Mouse (Mus musculus) forebrain, embryonic 12.5 days (tissue): ENCODE results near the gene Gm14137. TPM values are rescaled to one million over a fixed set of nuclear protein-coding genes. Genes with fewer than 3 reads are reported as not detected.

Experiments
- ATAC-seq: fragments of 200-750 bp; cut with Nextera tagmentation; 2 replicates; pipeline ENCODE4 v1.8.0; 2017; ENCODE audit warnings: moderate TSS enrichment; ENCODE audit not compliant: low FRiP score
- H3K27ac ChIP-seq: fragments of 300-500 bp; sonication (generic); 2 replicates; pipeline ENCODE4 v1.5.1; 2016; ENCODE audit warnings: mild to moderate bottlenecking
- H3K27me3 ChIP-seq: fragments of 300-500 bp; sonication (generic); 2 replicates; pipeline ENCODE4 v1.6.1; 2016; ENCODE audit warnings: mild to moderate bottlenecking
- H3K36me3 ChIP-seq: fragments of 300-500 bp; sonication (generic); replicated peaks from 2 replicates; pipeline ENCODE4 v1.6.1; 2016; ENCODE audit warnings: mild to moderate bottlenecking
- H3K4me1 ChIP-seq: fragments of 300-500 bp; sonication (generic); 2 replicates; pipeline ENCODE4 v1.6.1; 2016
- H3K4me2 ChIP-seq: fragments of 300-500 bp; sonication (generic); 2 replicates; pipeline ENCODE4 v1.6.1; 2016; ENCODE audit warnings: mild to moderate bottlenecking, moderate library complexity
- H3K4me3 ChIP-seq: fragments of 300-500 bp; sonication (generic); replicated peaks from 2 replicates; pipeline ENCODE4 v1.5.1; 2016; ENCODE audit warnings: mild to moderate bottlenecking
- H3K9ac ChIP-seq: fragments of 300-500 bp; sonication (generic); 2 replicates; pipeline ENCODE4 v1.6.1; 2016; ENCODE audit warnings: mild to moderate bottlenecking
- H3K9me3 ChIP-seq: fragments of 300-500 bp; sonication (generic); 2 replicates; pipeline ENCODE4 v1.6.1; 2016
- WGBS: fragments of 180-500 bp; shearing (Covaris S2); methylation state at CpG from one replicate; pipeline ENCODE4 v1.1.7; 2016; 5-methylcytosine and 5-hydroxymethylcytosine counted together
- polyA plus RNA-seq: library from polyadenylated mRNA; unstranded; fragments of >200 nt; fragmentation: Nextera tagmentation; extraction: Ambion mirVana; gene quantifications from 2 replicates; pipeline ENCODE4 v1.2.1, GENCODE M21; 2016

Gm14137 gene
- polyA plus RNA-seq, 1 experiment from 2014 or later: 1.5 TPM

GRCm38 (mm10) chr2:119157836-119158235 is 16.5 kb upstream of the Gm14137 start:
- peaks cover 13% of the 10 kb centered on the region for H3K36me3 ChIP-seq
- H3K9ac ChIP-seq: no peak overlapping the region
- H3K9me3 ChIP-seq: no peaks in the 10 kb centered on the region
- H3K4me3 ChIP-seq: no peak overlapping the region
- ATAC-seq: no peak
- H3K4me2 ChIP-seq: no peak overlapping the region
- H3K27me3 ChIP-seq: 0 out of 2 replicates have a peak, but pooled peaks cover 4% of the 10 kb centered on the region
- H3K27ac ChIP-seq: no peak overlapping the region
- peaks cover 18% of the 10 kb centered on the region for H3K4me1 ChIP-seq

- H3K9ac ChIP-seq: no peak overlapping the region
- ATAC-seq: no peak
- no peak overlapping the region for H3K27ac ChIP-seq
- H3K36me3 ChIP-seq: no peaks in the 10 kb centered on the region
- no peaks in the 10 kb centered on the region for H3K9me3 ChIP-seq
- H3K4me3 ChIP-seq: no peak overlapping the region
- peaks cover 25% of the 10 kb centered on the region for H3K27me3 ChIP-seq
- no peak overlapping the region for H3K4me2 ChIP-seq
- WGBS: 22% methylated on average over 2 of the region's 2 CpGs
- H3K4me1 ChIP-seq: peaks cover 5% of the 10 kb centered on the region
These were observed 13.1 kb upstream of the Gm14137 start for GRCm38 (mm10) chr2:119161247-119161646.

GRCm38 (mm10) chr2:119163135-119163534 is 11.2 kb upstream of the Gm14137 start:
- H3K27ac ChIP-seq: no peak overlapping the region
- WGBS: 73% methylated on average over 3 of the region's 3 CpGs
- H3K9me3 ChIP-seq: no peaks in the 10 kb centered on the region
- H3K27me3 ChIP-seq: peaks cover 44% of the 10 kb centered on the region
- no peak overlapping the region for H3K9ac ChIP-seq
- no peak overlapping the region for H3K4me2 ChIP-seq
- no peak for ATAC-seq
- no peak overlapping the region for H3K4me3 ChIP-seq
- H3K4me1 ChIP-seq: peaks cover 16% of the 10 kb centered on the region
- H3K36me3 ChIP-seq: no peaks in the 10 kb centered on the region

- Histone ChIP-seq H3K27me3 (peaks cover 52% of the 10 kb centered on the region), H3K9ac (no peak overlapping the region)
These were observed 10.3 kb upstream of the Gm14137 start for GRCm38 (mm10) chr2:119163999-119164398.

GRCm38 (mm10) chr2:119165401-119165800 is 8.9 kb upstream of the Gm14137 start:
- Histone ChIP-seq H3K9ac (no peak overlapping the region), H3K4me3 (no peak overlapping the region), H3K4me1 (peaks cover 16% of the 10 kb centered on the region), H3K36me3 (no peaks in the 10 kb centered on the region), H3K4me2 (no peak overlapping the region), H3K27ac (no peak overlapping the region), H3K9me3 (no peaks in the 10 kb centered on the region), H3K27me3 (peaks cover 61% of the 10 kb centered on the region)
- no peak for ATAC-seq

More at GRCm38 (mm10) chr2:119163999-119164398, 10.3 kb upstream of the Gm14137 start:
- no peak overlapping the region for H3K4me2 ChIP-seq
- WGBS: 84% methylated on average over 4 of the region's 4 CpGs
- H3K4me3 ChIP-seq: no peak overlapping the region
- no peaks in the 10 kb centered on the region for H3K9me3 ChIP-seq
- H3K4me1 ChIP-seq: peaks cover 16% of the 10 kb centered on the region
- ATAC-seq: no peak
- no peak overlapping the region for H3K27ac ChIP-seq
- no peaks in the 10 kb centered on the region for H3K36me3 ChIP-seq

GRCm38 (mm10) chr2:119166901-119167865 is 7.1 kb upstream of the Gm14137 start, which contains the start of gene Gchfr:
Gchfr (plus strand) TSS chr2:119167773.
- Histone ChIP-seq H3K27ac (no peak within 1 kb of the TSS), H3K4me2 (peak within 1 kb of the TSS; percentile 91), H3K9me3 (no peaks in the 10 kb centered on the region), H3K4me3 (peak within 1 kb of the TSS; percentile 51), H3K9ac (peak within 1 kb of the TSS; percentile 48), H3K36me3 (no peaks in the 10 kb centered on the region), H3K27me3 (peaks cover 61% of the 10 kb centered on the region), H3K4me1 (peaks cover 19% of the 10 kb centered on the region)
- ATAC-seq: peak; percentile 86
- WGBS: under 1% methylated on average over 60 of the region's 60 CpGs

- H3K27me3 ChIP-seq: peaks cover 61% of the 10 kb centered on the region
- H3K9me3 ChIP-seq: no peaks in the 10 kb centered on the region
- no peaks in the 10 kb centered on the region for H3K36me3 ChIP-seq
- peak overlapping the region; percentile 48 for H3K9ac ChIP-seq
- H3K4me2 ChIP-seq: peak overlapping the region; percentile 91
- H3K27ac ChIP-seq: no peak overlapping the region
- peak; percentile 44; the same call in 1 of the 2 replicates for ATAC-seq
- H3K4me3 ChIP-seq: peak overlapping the region; percentile 51
- WGBS: 2% methylated on average over 26 of the region's 26 CpGs
- H3K4me1 ChIP-seq: peaks cover 25% of the 10 kb centered on the region
These were observed 6.4 kb upstream of the Gm14137 start for GRCm38 (mm10) chr2:119167866-119168256.

- H3K4me1 ChIP-seq: peaks cover 47% of the 10 kb centered on the region
- no peak for ATAC-seq
- H3K4me3 ChIP-seq: no peak overlapping the region
- no peak overlapping the region for H3K4me2 ChIP-seq
- WGBS: 92% methylated on average over 2 of the region's 2 CpGs
- H3K36me3 ChIP-seq: no peaks in the 10 kb centered on the region
- H3K9ac ChIP-seq: no peak overlapping the region
- peaks cover 49% of the 10 kb centered on the region for H3K27me3 ChIP-seq
- no peaks in the 10 kb centered on the region for H3K9me3 ChIP-seq
- no peak overlapping the region for H3K27ac ChIP-seq
These were observed 4.0 kb upstream of the Gm14137 start for GRCm38 (mm10) chr2:119170282-119170681.

GRCm38 (mm10) chr2:119171574-119171973 is 2.7 kb upstream of the Gm14137 start:
- H3K36me3 ChIP-seq: no peaks in the 10 kb centered on the region
- whole genome bisulfite sequencing: 89% methylated on average over 8 of the region's 8 CpGs
- no peak overlapping the region for H3K4me3 ChIP-seq
- H3K27ac ChIP-seq: no peak overlapping the region
- peaks cover 45% of the 10 kb centered on the region for H3K4me1 ChIP-seq
- ATAC-seq: no peak
- no peaks in the 10 kb centered on the region for H3K9me3 ChIP-seq
- no peak overlapping the region for H3K4me2 ChIP-seq
- H3K9ac ChIP-seq: no peak overlapping the region
- H3K27me3 ChIP-seq: peaks cover 37% of the 10 kb centered on the region

- H3K36me3 ChIP-seq: 0 out of 2 replicates have a peak, but pooled peaks cover 6% of the 10 kb centered on the region
- no peak overlapping the region for H3K4me2 ChIP-seq
- ATAC-seq: no peak
These were observed 1.9 kb upstream of the Gm14137 start for GRCm38 (mm10) chr2:119172446-119172845.

GRCm38 (mm10) chr2:119172862-119173576 is 1.3 kb upstream of the Gm14137 start:
- Histone ChIP-seq H3K4me3 (no peak overlapping the region), H3K4me2 (0 out of 2 replicates have a peak overlapping the region, but pooled peaks have one; percentile 1), H3K9ac (0 out of 2 replicates have a peak overlapping the region, but pooled peaks have one; percentile 17), H3K27me3 (peaks cover 22% of the 10 kb centered on the region), H3K4me1 (peaks cover 32% of the 10 kb centered on the region), H3K36me3 (peaks cover 10% of the 10 kb centered on the region; the same call in 1 of the 2 replicates), H3K9me3 (no peaks in the 10 kb centered on the region), H3K27ac (peak overlapping the region; percentile 47; the same call in 1 of the 2 replicates)
- WGBS: 27% methylated on average over 13 of the region's 13 CpGs
- peak; percentile 46; the same call in 1 of the 2 replicates for ATAC-seq

More at GRCm38 (mm10) chr2:119172446-119172845, 1.9 kb upstream of the Gm14137 start:
- Histone ChIP-seq H3K4me3 (no peak overlapping the region), H3K27ac (peak overlapping the region; percentile 38; the same call in 1 of the 2 replicates), H3K27me3 (peaks cover 28% of the 10 kb centered on the region), H3K9ac (no peak overlapping the region), H3K4me1 (peaks cover 37% of the 10 kb centered on the region), H3K9me3 (no peaks in the 10 kb centered on the region)
- WGBS: 84% methylated on average over 7 of the region's 7 CpGs

- Histone ChIP-seq H3K27ac (no peak overlapping the region), H3K9me3 (no peaks in the 10 kb centered on the region), H3K4me2 (no peak overlapping the region), H3K4me3 (no peak overlapping the region), H3K9ac (no peak overlapping the region), H3K27me3 (0 out of 2 replicates have a peak, but pooled peaks cover 4% of the 10 kb centered on the region), H3K4me1 (peaks cover 31% of the 10 kb centered on the region), H3K36me3 (peaks cover 26% of the 10 kb centered on the region)
- ATAC-seq: no peak
- WGBS: 59% methylated on average over 14 of the region's 14 CpGs
These were observed 557 bp downstream of the Gm14137 start for GRCm38 (mm10) chr2:119174866-119175265.
